Mouse (Mus musculus): ENCODE measurements at regions not wholly inside any gene's neighbourhood (a gene's known extent, or its start where the extent isn't known, plus 50 kb on each side); places are given as distances from the start of the nearest gene placed in this dataset.

DNA sequence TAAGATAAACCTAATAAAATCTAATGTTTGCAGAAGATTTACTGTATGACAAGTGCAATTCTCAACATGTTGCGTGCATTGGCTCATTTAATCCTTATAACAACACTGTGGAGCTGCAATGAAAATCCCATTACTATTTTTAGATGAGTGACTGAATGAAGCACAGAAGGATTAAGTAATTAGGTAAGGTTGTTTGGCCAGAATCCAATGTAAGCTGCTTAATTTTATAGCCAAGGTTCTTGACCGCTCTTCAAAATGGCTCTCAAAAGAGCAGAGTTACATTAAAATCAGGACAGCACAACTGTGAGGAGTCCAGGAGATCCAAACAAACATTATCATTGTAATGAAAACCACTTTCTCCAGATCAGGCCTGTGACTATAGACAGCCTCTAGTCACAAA lies 81.7 kb upstream of the Gabra2 start:
- no peaks in the 10 kb centered on the region for H3K4me1 ChIP-seq (ENCODE audit: control insufficient read depth, insufficient read depth, low read length)
- H3K4me3 ChIP-seq (ENCODE audit: insufficient read depth, low read length) = no peak overlapping the region
- TF ChIP-seq CTCF (IDR thresholded peaks at IDR 0.05; ENCODE audit: extremely low read depth, insufficient read depth, low read length) = no peak
- TF ChIP-seq POLR2A (IDR thresholded peaks at IDR 0.05; ENCODE audit: extremely low read depth, insufficient read depth, low read length) = no peak
- H3K27ac ChIP-seq (ENCODE audit: insufficient read depth, low read length) = no peak overlapping the region

DNA sequence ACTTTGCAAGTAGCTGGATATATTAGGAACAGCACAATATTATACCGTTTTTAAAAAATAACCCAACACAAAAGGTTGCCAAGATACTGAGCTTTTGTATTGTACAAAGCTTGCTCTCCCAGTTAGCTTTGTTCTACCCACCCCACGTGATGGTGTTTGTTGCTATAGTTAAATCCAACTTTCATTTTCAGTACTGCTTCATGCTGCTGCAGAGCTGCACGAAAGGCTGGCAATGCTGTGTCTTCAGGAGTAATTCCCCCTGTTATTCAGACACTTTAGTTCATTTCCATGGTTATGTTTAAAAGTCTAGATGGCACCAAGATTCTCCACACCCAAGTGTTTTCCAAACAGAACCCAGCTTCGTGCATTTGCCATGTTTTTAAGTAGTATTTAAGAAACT lies 74.7 kb upstream of the Gabra2 start:
- no peak overlapping the region for H3K27ac ChIP-seq (ENCODE audit: insufficient read depth, low read length)
- peaks cover 1% of the 10 kb centered on the region; the same call in 1 of the 2 replicates for H3K4me1 ChIP-seq (ENCODE audit: control insufficient read depth, insufficient read depth, low read length)
- peak overlapping the region; percentile 20; the same call in 1 of the 2 replicates for H3K4me3 ChIP-seq (ENCODE audit: insufficient read depth, low read length)
- TF ChIP-seq CTCF (IDR thresholded peaks at IDR 0.05; ENCODE audit: extremely low read depth, insufficient read depth, low read length) (no peak), POLR2A (IDR thresholded peaks at IDR 0.05; ENCODE audit: extremely low read depth, insufficient read depth, low read length) (no peak)

All from cortical plate, adult 2 months (tissue).